Mouse (Mus musculus) R1 (cell line): ENCODE results near the gene Fam117b.

Experiments
- DNase-seq: peaks from one replicate; pipeline ENCODE4 v3.0.0-alpha.2; 2018; ENCODE audit warnings: low read depth, low spot score

Fam117b gene

DNA sequence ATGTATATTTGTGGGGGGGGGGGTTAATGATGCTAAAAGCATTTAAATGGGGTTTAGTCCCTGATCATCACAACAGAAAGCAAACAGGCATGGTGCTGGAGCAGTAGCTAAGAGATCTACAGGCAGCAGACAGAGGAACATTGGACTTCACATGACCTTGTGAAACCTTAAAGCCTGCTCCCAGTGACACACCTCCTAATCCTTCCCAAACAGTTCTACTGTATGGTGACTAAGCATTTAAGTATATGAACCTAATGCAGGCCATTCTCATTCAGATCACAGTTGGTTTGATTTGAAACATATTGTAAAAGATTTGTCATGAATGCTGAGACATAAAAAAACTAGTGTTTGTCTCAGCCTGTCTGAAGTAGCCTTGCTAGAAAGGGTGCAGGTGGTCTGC, 73.8 kb downstream of the Fam117b start:
- peak; percentile 52 for DNase-seq

DNA sequence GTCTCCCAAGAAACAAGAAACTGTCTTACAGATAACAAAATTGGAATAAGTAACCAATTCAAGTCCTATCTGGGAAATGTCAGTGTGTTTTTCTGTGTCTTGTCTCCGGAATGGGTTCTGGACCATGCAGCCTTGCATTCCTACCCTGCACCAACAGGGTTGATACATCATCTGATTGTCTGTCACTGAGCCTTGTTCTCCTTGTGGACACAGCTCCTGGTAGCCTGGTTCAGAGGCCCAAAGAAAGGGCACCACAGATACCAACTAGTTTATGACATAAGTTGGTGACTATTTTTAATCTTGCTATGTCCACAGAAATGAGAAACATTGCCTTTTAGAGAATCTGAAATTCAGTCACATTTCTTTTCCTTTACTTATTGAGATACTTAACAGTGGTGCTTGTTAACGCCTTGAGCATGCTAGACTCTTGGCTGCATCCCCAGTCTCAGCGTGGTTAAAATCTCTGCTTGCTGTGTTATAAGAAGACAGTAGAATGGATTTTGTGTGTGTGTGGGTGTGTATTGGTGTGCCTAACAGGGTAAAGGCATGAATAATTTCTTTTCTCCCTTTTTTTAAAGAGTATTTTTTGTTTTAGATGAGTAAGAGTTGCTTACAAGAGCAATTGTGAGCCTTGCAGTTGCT, 74.7 kb downstream of the Fam117b start:
- DNase-seq: no peak

DNA sequence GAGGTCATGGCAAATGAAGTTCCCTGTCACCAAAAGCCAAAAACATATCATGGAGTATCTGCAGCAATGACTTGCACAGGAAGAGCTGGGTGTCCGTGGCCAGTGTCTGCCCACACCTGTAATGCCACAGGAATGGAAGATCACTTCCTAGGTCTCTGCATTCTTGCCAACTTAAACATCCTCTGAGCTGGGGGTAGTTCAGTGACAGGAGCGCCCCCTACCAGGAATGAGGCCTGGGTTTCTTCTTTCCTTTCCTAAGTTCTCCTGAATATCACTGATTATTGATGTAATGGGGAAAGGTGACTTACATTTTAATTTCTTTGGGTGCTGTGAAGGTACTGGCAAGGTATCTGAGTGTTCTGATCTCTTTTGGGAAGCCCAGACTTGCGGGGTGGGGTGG, 82.8 kb downstream of the Fam117b start:
- no peak for DNase-seq

DNA sequence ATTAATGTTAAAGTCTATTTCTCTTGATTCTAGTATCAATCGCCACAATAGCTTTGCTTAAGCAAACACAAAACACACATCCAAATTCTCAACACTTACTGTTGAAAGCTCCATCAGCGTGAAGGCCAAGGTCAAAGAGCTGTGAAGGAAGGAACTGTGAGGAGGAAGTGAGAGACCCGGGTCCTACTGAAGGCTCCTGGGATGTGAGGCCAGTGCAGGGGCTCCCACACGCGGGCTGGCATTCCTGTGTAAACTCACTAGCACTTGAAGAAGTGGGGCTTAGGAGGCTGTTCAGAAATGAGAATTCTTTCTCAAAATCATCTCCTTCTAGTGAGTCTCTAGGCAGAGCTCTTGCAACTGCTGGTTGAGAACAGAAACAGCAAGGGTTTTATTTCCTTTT, 84.5 kb downstream of the Fam117b start:
- no peak for DNase-seq

DNA sequence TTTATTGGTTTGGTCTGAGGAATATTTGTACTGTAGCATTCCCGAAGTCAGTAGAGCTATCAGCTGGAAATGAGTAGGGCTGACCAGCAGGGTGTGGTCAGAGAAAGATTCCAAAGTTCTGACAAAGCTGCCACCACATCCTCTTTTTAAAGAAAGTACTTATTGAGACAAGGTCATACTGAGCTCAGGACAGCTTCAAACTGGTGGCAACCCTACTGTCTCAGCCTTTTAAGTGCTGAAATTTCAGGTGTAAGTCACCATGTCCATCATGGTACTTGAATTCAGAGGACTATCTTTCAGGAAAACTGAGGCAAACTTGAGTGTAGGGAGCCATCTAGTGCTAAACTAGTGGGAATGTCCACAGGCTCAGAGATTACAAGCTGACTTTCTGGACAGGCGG, 87.5 kb downstream of the Fam117b start:
- peak; percentile 35 for DNase-seq

DNA sequence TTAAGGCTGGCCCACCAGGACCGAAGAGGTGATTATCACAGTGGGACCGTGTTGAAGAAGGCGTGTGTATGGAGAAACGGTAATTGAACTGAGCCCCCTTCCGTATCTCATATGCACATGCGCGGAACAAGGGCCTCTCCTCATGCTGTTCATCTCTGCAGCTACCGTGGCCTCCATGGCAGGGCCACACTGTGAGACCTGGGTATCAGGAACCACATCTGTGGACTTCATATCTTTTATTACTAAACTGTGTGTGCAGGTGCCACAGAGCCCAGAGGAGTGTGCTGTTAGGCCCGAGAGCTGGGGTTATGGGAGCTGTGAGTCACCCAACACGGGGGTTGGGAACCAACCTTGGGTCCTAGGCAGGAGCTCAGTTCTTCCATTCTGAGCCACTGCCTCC, 94.5 kb downstream of the Fam117b start:
- DNase-seq: peak; percentile 43

DNA sequence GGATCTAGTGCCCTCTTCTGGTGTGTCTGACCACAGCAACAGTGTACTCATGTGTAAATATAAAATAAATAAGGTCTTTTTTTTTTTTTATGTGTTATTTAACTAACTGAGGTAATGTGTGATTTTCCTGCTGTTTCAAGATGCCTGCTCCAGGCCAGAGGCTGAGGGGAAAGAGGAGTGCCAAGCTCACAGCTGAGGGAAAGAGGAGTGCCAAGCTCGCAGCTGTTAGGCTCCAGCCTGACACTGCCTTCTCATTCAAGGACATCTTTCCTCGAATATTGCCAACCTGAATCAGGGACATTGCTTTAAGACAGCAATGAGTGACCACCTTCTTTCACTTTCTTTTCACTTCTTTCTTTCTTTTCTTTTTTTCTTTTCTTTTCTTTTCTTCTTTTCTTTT, 95.9 kb downstream of the Fam117b start:
- DNase-seq: no peak

DNA sequence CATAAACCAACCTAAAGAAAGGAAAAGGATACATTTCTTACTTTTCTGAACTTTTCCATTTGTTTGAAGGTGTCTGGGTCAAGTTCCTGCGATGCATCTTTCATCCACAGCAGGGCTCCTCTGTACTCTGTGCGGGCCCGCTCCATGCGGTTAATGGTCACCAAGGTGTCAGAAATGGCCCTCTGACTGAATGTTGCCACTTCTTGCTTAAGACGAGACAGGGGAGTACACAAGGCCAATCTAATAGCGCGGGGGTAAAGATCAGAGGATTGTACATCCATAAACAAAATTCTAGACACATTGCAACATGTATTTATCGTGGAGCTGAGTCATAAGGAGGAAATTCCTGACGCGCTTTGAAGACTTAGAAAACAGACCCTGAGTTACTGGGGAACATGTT, 101.0 kb downstream of the Fam117b start:
- DNase-seq: no peak

DNA sequence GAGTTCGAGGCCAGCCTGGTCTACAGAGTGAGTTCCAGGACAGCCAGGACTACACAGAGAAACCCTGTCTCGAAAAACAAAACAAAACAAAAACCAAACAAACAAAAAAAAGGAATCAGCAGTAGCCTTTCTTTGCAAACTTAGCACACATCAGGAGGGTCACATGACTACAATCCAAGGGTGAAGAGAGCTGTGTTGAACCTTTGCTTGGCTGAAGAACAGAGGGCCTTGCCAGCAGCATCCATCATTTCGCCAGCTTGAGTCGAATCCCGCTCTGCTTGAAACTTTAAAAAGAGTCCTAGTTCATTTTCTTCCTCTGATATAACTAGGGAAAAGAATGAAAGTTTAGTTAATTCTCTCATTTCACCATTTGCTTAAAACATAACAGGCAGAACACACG, 102.7 kb downstream of the Fam117b start:
- DNase-seq: no peak

DNA sequence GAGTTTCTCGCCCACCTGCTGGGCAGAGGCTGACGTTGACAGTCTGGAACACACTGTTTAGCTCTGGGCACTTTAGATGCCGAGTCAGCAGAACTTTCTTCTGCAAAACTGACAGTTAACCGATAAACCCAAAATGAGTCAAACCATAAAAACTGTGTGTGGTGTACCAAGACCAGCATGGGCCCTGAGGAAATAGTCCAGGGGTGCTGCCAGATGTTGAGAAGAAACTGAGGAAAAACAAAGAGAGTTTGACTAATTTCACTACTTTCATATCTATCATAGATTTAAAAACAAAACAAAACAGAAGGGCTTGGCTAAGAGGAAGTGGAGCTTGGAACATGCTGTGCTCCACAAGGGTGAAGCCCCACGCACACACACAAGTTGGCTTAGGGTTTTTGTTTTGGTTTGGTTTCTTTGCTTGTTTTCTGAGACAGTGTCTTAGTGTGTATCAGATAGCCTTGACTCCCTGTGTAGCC, 103.4 kb downstream of the Fam117b start:
- no peak for DNase-seq

DNA sequence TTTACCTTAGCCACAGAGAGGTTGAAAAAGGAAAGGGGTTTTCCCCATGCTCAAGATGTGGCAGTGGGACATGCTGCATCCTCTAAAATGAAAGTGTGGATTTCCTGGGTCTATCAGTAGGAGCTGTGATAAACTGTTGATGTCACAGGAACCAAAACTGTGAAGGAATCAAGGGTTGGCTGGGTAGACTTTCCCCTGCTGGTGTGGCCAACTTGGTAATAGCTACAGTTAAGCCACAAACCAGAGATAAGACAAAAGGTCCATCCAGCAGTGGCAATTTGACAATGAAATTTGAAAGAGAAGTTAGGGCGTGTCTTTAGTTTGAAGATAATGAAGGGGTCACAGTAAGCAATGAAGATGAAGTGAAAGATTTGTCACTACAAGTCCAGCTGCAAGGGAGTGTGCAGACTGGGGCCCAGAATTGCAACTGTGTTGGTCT, 104.2 kb downstream of the Fam117b start:
- no peak for DNase-seq
